Comparison of ENCODE assay signal across 16 mouse cellular contexts in the genomic region with DNA sequence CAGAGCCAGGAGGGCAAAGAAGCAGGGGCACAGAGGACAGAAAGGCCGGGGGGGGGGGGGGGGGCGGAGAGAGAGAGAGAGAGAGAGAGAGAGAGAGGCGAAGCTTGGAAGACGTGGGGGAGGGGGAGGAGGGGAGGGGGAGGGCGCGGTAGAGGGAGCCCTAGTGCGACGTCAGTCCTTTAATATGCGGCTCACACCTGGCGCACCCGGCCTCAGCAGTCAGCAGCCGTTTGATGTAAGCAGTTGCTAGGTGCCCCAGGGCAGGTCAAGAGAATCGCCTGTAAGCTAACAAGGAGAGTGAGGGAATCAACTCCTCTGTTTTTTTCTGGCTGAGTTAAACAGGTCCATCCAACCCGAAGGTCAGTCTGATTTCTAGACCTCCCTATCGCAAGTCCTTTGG. TPM values are rescaled to one million over a fixed set of nuclear protein-coding genes. Genes with fewer than 3 reads are reported as not detected.
DNase-seq lines count a peak whose midpoint lies in the region; ATAC-seq lines count a peak whose summit lies in the region.
"Had no signal": no experiment of that assay in that cellular context is flagged by ENCODE, and none has a peak within 500 bp of the region (broad histone marks: within the 10 kb centered on the region; RNA-seq: fewer than 3 reads in every experiment).

No protein-coding gene starts in this region.

- no peaks in the 10 kb centered on the region for H3K9me3 ChIP-seq in heart, embryonic 15.5 days (replicated peaks)
- H3K9me3 ChIP-seq: G1E; limb, embryonic 15.5 days had no signal

- H3K9ac ChIP-seq in heart, embryonic 15.5 days: no peak overlapping the region
- H3K9ac ChIP-seq: limb, embryonic 15.5 days had no signal

- no peaks in the 10 kb centered on the region for H3K27me3 ChIP-seq in heart, embryonic 15.5 days
- H3K27me3 ChIP-seq: limb, embryonic 15.5 days had no signal

- peak overlapping the region; percentile 13; the same call in 1 of the 2 replicates for H3K4me2 ChIP-seq in heart, embryonic 15.5 days
- H3K4me2 ChIP-seq: limb, embryonic 15.5 days had no signal

- intact Hi-C loops in heart, postnatal 14 days (cut with DNase I): no loop called here

- DNase-seq in heart, postnatal 14 days: no peak
- peak; percentile 23 for DNase-seq in retina, postnatal 1 day
- no peak for DNase-seq in retina, embryonic 14.5 days (ENCODE audit: low spot score)
- peak; percentile 66 for DNase-seq in induced T-regulatory cell, adult 2 months (ENCODE audit: low read depth)
- DNase-seq in MN1 (ENCODE audit: low spot score): no peak
- no peak for DNase-seq in cerebellum, adult 8-10 months
- DNase-seq in spleen, postnatal 14 days (ENCODE audit: low spot score in 2 of 2): no peak
- DNase-seq: adrenal gland, postnatal 36 days; cerebellum, postnatal 36 days had no signal

- WGBS in heart, embryonic 15.5 days: 9% methylated on average over 11 of the region's 15 CpGs

- no peak overlapping the region for H3K27ac ChIP-seq in heart, embryonic 15.5 days
- H3K27ac ChIP-seq: forebrain, embryonic 10.5 days; limb, embryonic 15.5 days had no signal

- no peak for ATAC-seq in heart, embryonic 15.5 days (replicated peaks; ENCODE audit: insufficient number of reproducible peaks, insufficient read depth, low FRiP score, low read depth)

- H3K4me3 ChIP-seq in heart, embryonic 15.5 days: no peak overlapping the region
- H3K4me3 ChIP-seq: forebrain, embryonic 10.5 days; layer of hippocampus, adult 2 months; limb, embryonic 15.5 days had no signal

- H3K4me1 ChIP-seq in heart, embryonic 15.5 days (replicated peaks): peaks cover 14% of the 10 kb centered on the region

- H3K36me3 ChIP-seq in heart, embryonic 15.5 days: no peaks in the 10 kb centered on the region
- H3K36me3 ChIP-seq: forebrain, embryonic 10.5 days; G1E; limb, embryonic 15.5 days had no signal

RNA-seq across cellular contexts. Expression of gene Pvr, which starts 2.8 kb away (rescaled TPM):
- polyA plus RNA-seq in heart, embryonic 15.5 days (2015; fragmentation: Nextera tagmentation; extraction: Ambion mirVana): 15.2 and 16.1 TPM in 2 replicates
- total RNA-seq in heart, postnatal 14 days (2021): 10 to 100 TPM; 20.0 to 25.6 TPM
- polyA plus RNA-seq: G1E had no signal

RNA-seq across cellular contexts. Expression of gene Igsf23, which starts 26.8 kb away (rescaled TPM):
- polyA plus RNA-seq in heart, embryonic 15.5 days (2015; fragmentation: Nextera tagmentation; extraction: Ambion mirVana): 1.5 and 1.7 TPM in 2 replicates
- 1 to 10 TPM; 1.3 to 1.6 TPM for total RNA-seq in heart, postnatal 14 days (2021)
- total RNA-seq: adrenal gland, postnatal 36 days; layer of hippocampus, adult 2 months; megakaryocyte progenitor cell, adult 5-6 weeks had no signal
- polyA plus RNA-seq: forebrain, embryonic 10.5 days; G1E; limb, embryonic 15.5 days had no signal

RNA-seq across cellular contexts. Expression of gene Ceacam19, which starts 36.0 kb away (rescaled TPM):
- not detected in 2 replicates for polyA plus RNA-seq in heart, embryonic 15.5 days (2015; fragmentation: Nextera tagmentation; extraction: Ambion mirVana)
- total RNA-seq in heart, postnatal 14 days (2021): not detected
- total RNA-seq: adrenal gland, postnatal 36 days; layer of hippocampus, adult 2 months; megakaryocyte progenitor cell, adult 5-6 weeks had no signal
- polyA plus RNA-seq: forebrain, embryonic 10.5 days; G1E; heart, postnatal 0 days had no signal

RNA-seq across cellular contexts. Expression of gene Ceacam20, which starts 41.4 kb away (rescaled TPM):
- polyA plus RNA-seq in heart, embryonic 15.5 days (2015; fragmentation: Nextera tagmentation; extraction: Ambion mirVana): not detected in 2 replicates
- not detected for total RNA-seq in heart, postnatal 14 days (2021)
- total RNA-seq: adrenal gland, postnatal 36 days; G1E; layer of hippocampus, adult 2 months; megakaryocyte progenitor cell, adult 5-6 weeks had no signal
- polyA plus RNA-seq: forebrain, embryonic 10.5 days; G1E; heart, postnatal 0 days; limb, embryonic 15.5 days had no signal

Comparison
In these comparisons a context has a peak if more than half of its experiments do, and no peak if none do; other contexts are left out.
1. DNase-seq: peak in retina, postnatal 1 day (single experiment) and induced T-regulatory cell, adult 2 months (single experiment); none in heart, postnatal 14 days (0 of 2), retina, embryonic 14.5 days (single experiment), MN1 (single experiment), cerebellum, adult 8-10 months (single experiment) and spleen, postnatal 14 days (0 of 2).